Mouse (Mus musculus): Measurements from ENCODE around the gene Npm3. TPM values are rescaled to one million over a fixed set of nuclear protein-coding genes. Genes with fewer than 3 reads are reported as not detected.
A peak's percentile ranks its signal among the peaks of the same experiment; 100 is the strongest.

The Npm3 gene
- polyA plus RNA-seq, 1 experiment from 2014 or later = 7.1 TPM

DNA sequence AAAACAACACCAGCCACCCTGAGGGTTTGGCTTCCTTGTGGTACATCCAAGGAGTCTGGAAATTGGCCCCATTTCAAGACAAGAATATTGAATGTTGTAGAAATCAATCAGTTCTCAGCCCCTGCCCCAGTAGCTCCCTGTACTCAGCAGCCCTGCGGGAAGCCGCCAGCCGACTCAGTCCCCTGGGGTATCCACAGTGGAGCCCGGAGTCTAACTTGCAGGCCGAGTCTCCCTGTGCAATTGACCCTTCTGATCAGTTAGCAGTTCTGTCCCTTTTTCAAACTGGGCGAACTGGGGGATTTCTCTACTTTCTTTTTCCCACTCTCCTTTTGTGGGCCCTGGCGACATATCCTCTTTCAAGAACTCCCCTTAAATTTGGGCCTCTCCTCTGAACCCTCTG lies 8.6 kb downstream of the Npm3 start:
- Histone ChIP-seq H3K27me3 (replicated peaks) (peaks cover 94% of the 10 kb centered on the region), H3K9ac (replicated peaks) (no peak overlapping the region), H3K27ac (replicated peaks) (no peak overlapping the region), H3K4me1 (peaks cover 37% of the 10 kb centered on the region), H3K4me2 (no peak overlapping the region), H3K9me3 (replicated peaks) (no peaks in the 10 kb centered on the region), H3K4me3 (replicated peaks) (no peak overlapping the region), H3K36me3 (no peaks in the 10 kb centered on the region)
- WGBS = under 1% methylated on average over 7 of the region's 7 CpGs
- no peak for ATAC-seq (ENCODE audit: low FRiP score)

DNA sequence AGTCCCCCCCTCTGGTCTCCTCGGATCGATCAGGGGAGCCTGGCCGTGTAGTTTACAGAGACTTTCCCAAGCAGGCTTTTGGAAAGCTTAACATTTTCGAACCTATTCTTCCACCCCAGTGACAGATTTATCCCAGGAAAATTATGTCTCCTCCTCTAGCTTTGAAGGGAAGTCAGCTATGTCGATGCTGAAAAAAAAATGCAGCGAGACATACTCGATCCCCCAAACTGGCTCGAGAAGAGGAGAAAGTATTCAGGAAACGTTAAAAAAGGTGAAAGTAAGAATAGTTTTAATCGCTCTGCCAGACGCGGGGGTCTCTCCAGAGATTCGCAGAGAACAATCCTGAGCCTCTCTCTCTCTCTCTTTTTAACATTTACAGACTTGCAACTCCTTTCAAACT lies 9.2 kb downstream of the Npm3 start:
- H3K9ac ChIP-seq (replicated peaks) = no peak overlapping the region
- H3K4me2 ChIP-seq = no peak overlapping the region
- H3K4me3 ChIP-seq (replicated peaks) = no peak overlapping the region
- no peak overlapping the region for H3K27ac ChIP-seq (replicated peaks)
- 3% methylated on average over 13 of the region's 13 CpGs for WGBS
- ATAC-seq (ENCODE audit: low FRiP score) = no peak
- peaks cover 37% of the 10 kb centered on the region for H3K4me1 ChIP-seq
- no peaks in the 10 kb centered on the region for H3K36me3 ChIP-seq
- no peaks in the 10 kb centered on the region for H3K9me3 ChIP-seq (replicated peaks)
- H3K27me3 ChIP-seq (replicated peaks) = peaks cover 94% of the 10 kb centered on the region

DNA sequence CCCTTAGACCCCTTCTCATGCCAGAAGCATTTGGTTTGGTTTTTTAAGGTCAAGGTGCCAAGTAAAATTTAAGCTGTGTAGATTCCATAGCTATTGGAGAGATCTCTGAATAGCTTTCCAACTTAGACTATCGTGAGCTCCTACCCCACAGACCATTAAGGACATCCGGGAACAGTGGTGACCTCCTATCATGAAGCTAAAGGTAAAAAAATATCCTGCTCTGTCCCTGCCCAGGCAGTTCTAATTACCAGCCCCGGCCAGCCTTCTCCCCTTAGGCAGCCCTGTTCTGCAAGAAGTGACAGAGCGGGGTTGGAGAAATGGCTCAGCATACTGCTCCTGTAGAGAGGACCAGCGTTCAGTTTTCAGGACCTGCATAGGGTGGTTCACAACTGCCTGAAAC lies 10.9 kb downstream of the Npm3 start:
- ATAC-seq (ENCODE audit: low FRiP score) = no peak
- WGBS = 64% methylated on average over 5 of the region's 5 CpGs

DNA sequence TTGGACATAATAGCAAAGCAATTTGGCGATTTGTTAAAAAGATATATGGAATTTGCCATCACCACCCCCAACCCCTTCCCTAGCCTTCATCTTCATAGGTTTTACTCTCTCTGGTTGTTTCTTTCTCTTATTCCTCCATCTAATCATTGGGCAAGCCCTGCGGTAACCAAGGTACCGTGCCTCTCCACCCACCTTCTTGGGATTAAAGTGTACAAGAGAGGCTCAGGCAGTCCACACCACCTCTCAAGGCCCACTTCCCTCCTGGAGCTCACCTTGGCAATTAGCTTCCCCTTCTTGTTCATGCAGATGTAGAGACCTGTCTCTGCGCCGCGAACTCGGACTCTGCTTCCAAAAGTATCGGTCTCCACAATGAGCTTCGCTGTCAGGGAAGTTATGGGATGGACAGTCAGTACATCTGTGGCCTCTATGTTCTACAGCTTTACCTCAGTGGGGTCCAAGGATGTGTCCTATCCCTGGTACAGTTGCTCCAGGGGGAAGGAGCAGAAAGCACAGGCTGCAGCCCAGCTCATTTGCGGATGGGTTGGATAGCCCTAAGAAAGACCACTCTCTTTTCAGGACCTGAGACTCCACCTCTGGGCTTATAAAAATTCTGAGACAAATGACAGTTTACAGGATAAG lies 11.4 kb downstream of the Npm3 start:
- no peak for ATAC-seq (ENCODE audit: low FRiP score)
- Histone ChIP-seq H3K36me3 (no peaks in the 10 kb centered on the region), H3K4me2 (no peak overlapping the region), H3K27ac (replicated peaks) (no peak overlapping the region), H3K4me1 (peaks cover 32% of the 10 kb centered on the region), H3K4me3 (replicated peaks) (no peak overlapping the region), H3K9me3 (replicated peaks) (no peaks in the 10 kb centered on the region), H3K9ac (replicated peaks) (no peak overlapping the region), H3K27me3 (replicated peaks) (peaks cover 95% of the 10 kb centered on the region)
- 60% methylated on average over 10 of the region's 10 CpGs for WGBS

More for the DNA sequence above, 10.9 kb downstream of the Npm3 start:
- H3K4me3 ChIP-seq (replicated peaks) = no peak overlapping the region
- no peaks in the 10 kb centered on the region for H3K36me3 ChIP-seq
- H3K9ac ChIP-seq (replicated peaks) = no peak overlapping the region
- H3K27ac ChIP-seq (replicated peaks) = no peak overlapping the region
- no peak overlapping the region for H3K4me2 ChIP-seq
- no peaks in the 10 kb centered on the region for H3K9me3 ChIP-seq (replicated peaks)
- peaks cover 37% of the 10 kb centered on the region for H3K4me1 ChIP-seq
- peaks cover 95% of the 10 kb centered on the region for H3K27me3 ChIP-seq (replicated peaks)

DNA sequence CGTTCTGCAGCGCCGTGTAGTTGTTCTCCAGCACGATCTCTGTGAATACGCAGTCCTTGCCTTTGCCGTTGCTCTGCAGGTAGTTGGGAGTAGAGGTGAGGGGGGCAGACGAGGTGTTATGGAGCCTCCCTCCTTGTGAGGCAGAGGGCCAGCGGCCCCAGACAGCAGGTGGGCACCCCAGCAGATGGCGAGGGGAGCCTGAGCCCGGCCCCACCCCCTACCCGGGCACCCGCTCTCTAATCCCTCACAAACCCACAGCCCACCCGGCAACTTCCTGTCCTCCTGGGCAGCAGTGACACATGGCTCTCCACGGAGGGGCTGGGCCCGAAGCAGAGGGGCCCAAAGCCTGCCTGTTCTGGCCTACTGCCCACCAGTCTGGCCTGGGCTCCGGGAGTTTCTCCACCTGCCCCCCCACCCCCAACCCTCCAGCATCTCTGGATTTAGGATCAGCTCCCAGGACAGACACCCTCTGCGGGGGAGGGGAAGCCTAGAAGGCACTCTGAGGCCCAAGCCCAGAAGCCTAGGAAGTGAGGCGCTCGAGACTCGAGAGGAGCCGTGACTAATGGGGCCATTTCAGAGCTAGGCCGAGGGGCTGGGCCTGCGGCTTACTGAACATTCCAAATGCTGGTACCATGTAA lies 12.1 kb downstream of the Npm3 start:
- H3K36me3 ChIP-seq = no peaks in the 10 kb centered on the region
- no peak overlapping the region for H3K9ac ChIP-seq (replicated peaks)
- no peak for ATAC-seq (ENCODE audit: low FRiP score)
- H3K4me3 ChIP-seq (replicated peaks) = peak overlapping the region; percentile 22
- no peak overlapping the region for H3K27ac ChIP-seq (replicated peaks)
- H3K27me3 ChIP-seq (replicated peaks) = peaks cover 97% of the 10 kb centered on the region
- H3K4me1 ChIP-seq = peaks cover 26% of the 10 kb centered on the region
- peak overlapping the region; percentile 54 for H3K4me2 ChIP-seq
- 7% methylated on average over 22 of the region's 23 CpGs for WGBS
- no peaks in the 10 kb centered on the region for H3K9me3 ChIP-seq (replicated peaks)

DNA sequence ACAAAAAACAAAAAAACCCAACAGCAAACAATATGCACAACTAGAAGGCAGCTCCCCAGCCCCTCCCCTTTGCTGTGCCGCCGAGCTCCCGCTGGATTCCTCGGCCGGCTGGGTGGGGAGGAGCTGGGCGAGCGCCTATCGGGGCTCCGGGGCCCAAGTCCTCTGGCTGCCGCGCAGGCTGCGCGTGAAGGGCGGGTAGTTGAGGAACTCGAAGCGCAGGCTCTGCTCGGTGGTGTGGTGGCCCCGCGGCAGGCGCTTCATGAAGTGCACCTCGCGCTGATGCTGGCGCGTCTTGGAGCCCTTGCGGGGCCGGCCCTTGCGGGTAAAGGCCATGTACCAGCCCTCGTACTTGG lies 12.6 kb downstream of the Npm3 start:
- peaks cover 97% of the 10 kb centered on the region for H3K27me3 ChIP-seq (replicated peaks)
- peak overlapping the region; percentile 54 for H3K4me2 ChIP-seq
- WGBS = under 1% methylated on average over 28 of the region's 28 CpGs
- no peaks in the 10 kb centered on the region for H3K9me3 ChIP-seq (replicated peaks)
- no peak for ATAC-seq (ENCODE audit: low FRiP score)
- peaks cover 21% of the 10 kb centered on the region for H3K4me1 ChIP-seq
- H3K36me3 ChIP-seq = no peaks in the 10 kb centered on the region
- H3K4me3 ChIP-seq (replicated peaks) = peak overlapping the region; percentile 22
- H3K9ac ChIP-seq (replicated peaks) = no peak overlapping the region
- no peak overlapping the region for H3K27ac ChIP-seq (replicated peaks)

DNA sequence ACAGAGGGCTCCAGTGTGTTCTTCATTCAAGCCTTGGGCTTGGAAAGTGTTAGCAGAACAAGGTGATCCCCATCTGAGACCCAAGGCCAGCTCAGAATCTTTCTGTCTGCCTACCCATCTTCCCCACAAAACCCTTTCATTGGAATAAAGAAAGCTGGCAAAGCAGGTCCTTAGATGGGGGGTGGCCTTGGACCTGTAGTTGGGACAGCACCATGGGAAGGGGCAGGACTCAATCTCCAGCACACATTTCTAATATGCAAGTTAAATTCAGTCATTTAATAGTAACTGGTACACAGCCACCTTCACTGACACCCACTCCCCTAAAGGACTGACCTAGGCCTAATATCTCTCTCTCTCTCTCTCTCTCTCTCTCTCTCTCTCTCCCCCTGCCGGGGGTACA lies 13.2 kb downstream of the Npm3 start:
- WGBS = 50% methylated on average over 1 of the region's 1 CpGs
- Histone ChIP-seq H3K36me3 (no peaks in the 10 kb centered on the region), H3K27ac (replicated peaks) (no peak overlapping the region), H3K4me1 (peaks cover 15% of the 10 kb centered on the region), H3K4me3 (replicated peaks) (no peak overlapping the region), H3K4me2 (no peak overlapping the region), H3K27me3 (replicated peaks) (peaks cover 97% of the 10 kb centered on the region), H3K9ac (replicated peaks) (no peak overlapping the region), H3K9me3 (replicated peaks) (no peaks in the 10 kb centered on the region)
- no peak for ATAC-seq (ENCODE audit: low FRiP score)

DNA sequence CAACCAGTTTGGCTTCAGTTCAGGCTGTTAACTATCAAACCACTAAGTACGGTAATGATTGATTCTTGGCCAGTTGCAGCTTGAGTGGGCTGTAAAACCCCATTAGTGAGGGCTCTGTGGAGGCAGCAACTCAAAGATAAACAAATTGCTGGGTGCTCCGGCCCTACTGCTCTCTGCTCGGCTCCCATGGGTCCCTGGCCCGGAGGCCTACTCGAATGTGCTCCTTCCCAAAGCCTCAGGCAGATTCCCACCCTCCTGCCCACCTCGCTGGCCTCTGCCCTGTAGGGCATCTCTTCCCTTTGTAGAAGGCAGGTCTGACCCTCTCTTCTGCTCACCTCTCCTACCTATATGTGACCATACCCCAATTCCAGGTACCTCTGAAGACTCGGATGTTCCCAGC lies 14.6 kb downstream of the Npm3 start:
- WGBS = 13% methylated on average over 7 of the region's 7 CpGs
- H3K4me3 ChIP-seq (replicated peaks) = no peak overlapping the region
- no peaks in the 10 kb centered on the region for H3K9me3 ChIP-seq (replicated peaks)
- H3K36me3 ChIP-seq = no peaks in the 10 kb centered on the region
- H3K27ac ChIP-seq (replicated peaks) = no peak overlapping the region
- ATAC-seq (ENCODE audit: low FRiP score) = no peak
- peaks cover 12% of the 10 kb centered on the region for H3K4me1 ChIP-seq
- H3K27me3 ChIP-seq (replicated peaks) = peaks cover 99% of the 10 kb centered on the region
- H3K4me2 ChIP-seq = no peak overlapping the region
- H3K9ac ChIP-seq (replicated peaks) = no peak overlapping the region

DNA sequence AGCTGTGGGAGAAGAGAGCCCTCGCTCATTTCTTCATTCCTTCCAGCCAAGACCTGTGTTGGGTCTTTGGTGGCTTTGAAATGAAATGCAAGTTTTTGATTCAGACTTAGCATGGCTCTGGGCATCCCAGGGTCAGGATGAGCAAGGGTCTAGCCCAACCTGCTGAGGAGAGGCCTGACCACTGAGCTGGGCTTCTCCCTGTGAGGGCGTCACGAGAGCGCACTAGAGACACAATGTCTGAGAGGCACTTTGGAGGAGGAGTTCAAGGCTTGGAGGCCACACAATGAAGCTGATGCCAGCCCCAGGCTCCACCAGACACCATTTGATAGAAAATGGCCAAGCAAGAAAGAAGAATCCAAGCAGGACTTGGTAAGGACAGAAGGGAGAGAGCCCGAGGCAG lies 15.2 kb downstream of the Npm3 start:
- Histone ChIP-seq H3K9me3 (replicated peaks) (no peaks in the 10 kb centered on the region), H3K27me3 (replicated peaks) (peaks cover 95% of the 10 kb centered on the region), H3K4me3 (replicated peaks) (no peak overlapping the region), H3K4me2 (no peak overlapping the region), H3K4me1 (peaks cover 12% of the 10 kb centered on the region), H3K27ac (replicated peaks) (no peak overlapping the region), H3K36me3 (no peaks in the 10 kb centered on the region), H3K9ac (replicated peaks) (no peak overlapping the region)
- whole genome bisulfite sequencing = 30% methylated on average over 5 of the region's 5 CpGs
- ATAC-seq (ENCODE audit: low FRiP score) = no peak

DNA sequence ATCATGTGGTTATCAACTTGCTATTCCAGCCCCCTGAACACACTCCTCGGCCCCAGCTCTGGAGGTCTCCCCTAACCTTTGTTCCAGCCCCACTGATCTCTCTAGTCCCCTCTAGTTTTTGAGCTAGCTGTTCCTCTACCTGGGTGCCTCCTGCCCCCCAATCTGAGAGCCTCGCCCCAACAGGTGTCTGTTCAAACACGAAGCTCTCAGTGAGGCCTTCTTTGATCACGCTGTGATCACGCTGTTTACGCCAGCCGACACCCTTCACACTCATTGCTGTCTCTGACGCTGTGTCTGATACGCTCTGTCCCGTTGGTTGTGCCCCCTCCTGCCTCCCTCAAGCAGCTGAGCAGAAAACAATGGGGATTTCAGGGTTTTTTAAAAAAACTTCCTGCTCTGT lies 15.8 kb downstream of the Npm3 start:
- H3K27me3 ChIP-seq (replicated peaks) = peaks cover 94% of the 10 kb centered on the region
- no peak for ATAC-seq (ENCODE audit: low FRiP score)
- H3K36me3 ChIP-seq = no peaks in the 10 kb centered on the region
- no peak overlapping the region for H3K9ac ChIP-seq (replicated peaks)
- peaks cover 12% of the 10 kb centered on the region for H3K4me1 ChIP-seq
- no peaks in the 10 kb centered on the region for H3K9me3 ChIP-seq (replicated peaks)
- WGBS = 10% methylated on average over 10 of the region's 10 CpGs
- no peak overlapping the region for H3K27ac ChIP-seq (replicated peaks)
- no peak overlapping the region for H3K4me2 ChIP-seq
- H3K4me3 ChIP-seq (replicated peaks) = no peak overlapping the region

DNA sequence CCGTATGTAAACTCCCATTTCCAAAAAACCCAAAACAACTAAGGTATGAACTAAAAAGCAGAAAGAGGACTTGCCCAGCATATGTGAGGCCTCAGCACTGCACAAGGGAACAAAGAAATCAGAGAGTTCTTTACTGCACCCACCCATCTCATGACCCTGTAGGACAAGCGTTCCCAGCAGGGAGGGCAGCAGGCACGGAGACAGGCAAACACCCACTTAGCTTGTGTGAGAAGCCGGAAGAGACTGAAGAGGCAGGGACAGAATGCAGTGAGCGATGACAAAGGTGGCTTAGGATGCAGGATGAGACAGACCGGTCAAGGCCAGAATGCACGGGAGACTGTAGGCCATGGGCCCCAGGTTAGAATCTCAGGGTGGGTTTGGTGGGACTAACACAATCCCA lies 17.7 kb downstream of the Npm3 start:
- Histone ChIP-seq H3K4me2 (no peak overlapping the region), H3K36me3 (no peaks in the 10 kb centered on the region), H3K27me3 (replicated peaks) (peaks cover 91% of the 10 kb centered on the region), H3K9ac (replicated peaks) (no peak overlapping the region), H3K4me3 (replicated peaks) (no peak overlapping the region), H3K27ac (replicated peaks) (no peak overlapping the region), H3K4me1 (peaks cover 2% of the 10 kb centered on the region), H3K9me3 (replicated peaks) (no peaks in the 10 kb centered on the region)
- WGBS = 83% methylated on average over 7 of the region's 7 CpGs
- ATAC-seq (ENCODE audit: low FRiP score) = no peak

DNA sequence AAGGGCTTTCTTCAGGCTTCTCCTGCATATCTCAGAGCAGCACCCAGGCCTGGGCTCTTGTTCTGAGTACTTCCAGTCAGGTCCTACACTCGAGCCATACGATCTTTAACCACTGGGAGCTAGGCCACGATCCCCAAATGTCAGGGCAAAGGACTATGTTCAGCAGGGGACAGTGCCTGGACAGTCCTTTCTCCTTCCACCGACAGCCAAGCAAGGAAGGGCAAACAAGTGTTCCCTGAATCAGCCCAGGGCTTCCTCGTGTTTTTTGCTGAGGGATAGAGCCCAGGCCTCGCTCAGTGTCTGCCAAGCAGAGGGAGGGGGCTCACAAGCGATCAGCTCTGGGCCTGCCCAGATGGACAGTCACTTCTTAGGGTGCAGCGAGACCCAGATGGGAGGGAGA lies 19.3 kb downstream of the Npm3 start:
- H3K9me3 ChIP-seq (replicated peaks) = no peaks in the 10 kb centered on the region
- H3K27me3 ChIP-seq (replicated peaks) = peaks cover 86% of the 10 kb centered on the region
- no peak overlapping the region for H3K9ac ChIP-seq (replicated peaks)
- H3K4me2 ChIP-seq = no peak overlapping the region
- no peaks in the 10 kb centered on the region for H3K4me1 ChIP-seq
- ATAC-seq (ENCODE audit: low FRiP score) = no peak
- WGBS = 73% methylated on average over 8 of the region's 8 CpGs
- no peaks in the 10 kb centered on the region for H3K36me3 ChIP-seq
- H3K27ac ChIP-seq (replicated peaks) = no peak overlapping the region
- no peak overlapping the region for H3K4me3 ChIP-seq (replicated peaks)

All from neural tube, embryonic 15.5 days (tissue).